Mouse (Mus musculus) urinary bladder, postnatal 36 days (tissue): ENCODE measurements around the gene Khdc3.
"Not testable (repeated sequence)": the region's sequence is repeated elsewhere in the genome, so short reads cannot be mapped to it uniquely, and the experiment has no call there.

Source experiments
- DNase-seq, 2 experiments: peaks; one replicate each; pipeline ENCODE4 v3.0.0; 2022; ENCODE audit warnings: low spot score in 2 of 2, mixed read lengths in 1 of 2

Gene Khdc3

GRCm38 (mm10) chr9:73102181-73102580 is 545 bp downstream of the Khdc3 start, which contains the start of gene Gm20509:
TSS of gene Gm20509 (plus strand) at chr9:73102470.
- no peak for DNase-seq

- peak; percentile 23 to 37 for DNase-seq
Measured at GRCm38 (mm10) chr9:73103159-73103879, 1.7 kb downstream of the Khdc3 start.

GRCm38 (mm10) chr9:73103880-73104198 is 2.2 kb downstream of the Khdc3 start:
- no peak for DNase-seq

GRCm38 (mm10) chr9:73105141-73105540 is 3.5 kb downstream of the Khdc3 start:
- DNase-seq: no peak

- no peak for DNase-seq
Measured at GRCm38 (mm10) chr9:73105771-73106170, 4.1 kb downstream of the Khdc3 start.

GRCm38 (mm10) chr9:73112919-73113906 is 11.6 kb downstream of the Khdc3 start, which contains the start of gene Rsl24d1:
TSS of gene Rsl24d1 (plus strand) at chr9:73113426.
- peak; percentile 71 to 83 for DNase-seq

GRCm38 (mm10) chr9:73116704-73117103 is 15.1 kb downstream of the Khdc3 start:
- DNase-seq: not testable (repeated sequence)

GRCm38 (mm10) chr9:73118012-73118411 is 16.4 kb downstream of the Khdc3 start:
- DNase-seq: no peak

GRCm38 (mm10) chr9:73121735-73122134 is 20.1 kb downstream of the Khdc3 start:
- DNase-seq: no peak

- DNase-seq: no peak
Measured at GRCm38 (mm10) chr9:73125043-73125570, 23.5 kb downstream of the Khdc3 start.

- DNase-seq: no peak
Measured at GRCm38 (mm10) chr9:73127457-73127856, 25.8 kb downstream of the Khdc3 start.

- no peak for DNase-seq
Measured at GRCm38 (mm10) chr9:73129875-73130274, 28.2 kb downstream of the Khdc3 start.

- no peak for DNase-seq
Measured at GRCm38 (mm10) chr9:73130529-73130928, 28.9 kb downstream of the Khdc3 start.

- DNase-seq: no peak
Measured at GRCm38 (mm10) chr9:73137341-73137886, 35.8 kb downstream of the Khdc3 start.
